Mouse (Mus musculus) CH12.LX (cell line): ENCODE measurements around the gene Usp5. TPM values are rescaled to one million over a fixed set of nuclear protein-coding genes. Genes with fewer than 3 reads are reported as not detected.
A peak's percentile ranks its signal among the peaks of the same experiment; 100 is the strongest.
"Not testable (repeated sequence)": the region's sequence is repeated elsewhere in the genome, so short reads cannot be mapped to it uniquely, and the experiment has no call there.

ENCODE experiments used
- DNase-seq: peaks from one replicate; pipeline ENCODE4 v3.0.0-alpha.2; 2013; ENCODE audit errors: extremely low read depth
- H3K27ac ChIP-seq: 2 replicates; pipeline ENCODE4 v1.5.1; 2012; ENCODE audit warnings: low read depth, mild to moderate bottlenecking, control low read depth, moderate library complexity; ENCODE audit not compliant: insufficient read depth
- H3K27me3 ChIP-seq: replicated peaks from 2 replicates; pipeline ENCODE3; 2012; ENCODE audit warnings: inconsistent platforms
- H3K36me3 ChIP-seq, 2 experiments: replicated peaks in 1 of 2; 2 replicates each; pipeline versions ENCODE3 to v1.6.1; 2012; ENCODE audit warnings: inconsistent platforms in 1 of 2, low read length in 1 of 2, mild to moderate bottlenecking in 1 of 2, mixed read lengths in 1 of 2, moderate library complexity in 1 of 2; ENCODE audit not compliant: control insufficient read depth in 1 of 2, insufficient read depth in 1 of 2
- H3K4me1 ChIP-seq, 2 experiments: 2 replicates each; pipeline ENCODE4 v1.6.1; 2012; ENCODE audit warnings: inconsistent platforms in 1 of 2, moderate library complexity in 1 of 2; ENCODE audit not compliant: insufficient read depth in 2 of 2, control insufficient read depth in 1 of 2
- H3K4me2 ChIP-seq: 2 replicates; pipeline ENCODE4 v1.6.1; 2012; ENCODE audit warnings: low read depth, mild to moderate bottlenecking, control low read depth; ENCODE audit not compliant: poor library complexity, insufficient read depth, severe bottlenecking
- H3K4me3 ChIP-seq, 3 experiments: fragments of 150-350 bp in 1 of 3; sonication (generic) in 1 of 3; replicated peaks in 1 of 3; 2 replicates each; pipeline versions ENCODE3 to v1.5.1; 2011 to 2012; ENCODE audit warnings: low read depth in 2 of 3, low read length in 2 of 3, mild to moderate bottlenecking in 2 of 3, moderate library complexity in 2 of 3, control low read depth in 1 of 3, improper control_type of control experiment in 1 of 3, inconsistent platforms in 1 of 3, mixed read lengths in 1 of 3; ENCODE audit not compliant: poor library complexity in 1 of 3
- H3K79me2 ChIP-seq: replicated peaks from 2 replicates; pipeline ENCODE4 v1.6.1; 2012; ENCODE audit warnings: mild to moderate bottlenecking, moderate library complexity; ENCODE audit not compliant: control insufficient read depth, poor library complexity, insufficient read depth, severe bottlenecking; ENCODE audit errors: extremely low read depth
- H3K9ac ChIP-seq: 2 replicates; pipeline ENCODE4 v1.6.1; 2012; ENCODE audit warnings: low read depth, mild to moderate bottlenecking, control low read depth, moderate library complexity; ENCODE audit not compliant: insufficient read depth
- H3K9me3 ChIP-seq: replicated peaks from 2 replicates; pipeline ENCODE3; 2012; ENCODE audit warnings: low read length, inconsistent platforms, mixed read lengths
- BHLHE40 ChIP-seq: IDR thresholded peaks from 2 replicates; pipeline ENCODE4 v1.6.1; 2011; ENCODE audit warnings: mild to moderate bottlenecking, low read depth, low read length, improper control_type of control experiment
- CHD1 ChIP-seq: IDR thresholded peaks from 2 replicates; pipeline ENCODE4 v1.6.1; 2012; ENCODE audit warnings: low read depth, low read length, improper control_type of control experiment, inconsistent platforms
- CTCF ChIP-seq, 2 experiments: IDR thresholded peaks in 1 of 2; conservative IDR thresholded peaks in 1 of 2; 2 replicates each; pipeline ENCODE4 v1.5.1; 2011 to 2012; ENCODE audit warnings: low read depth in 2 of 2, low read length in 2 of 2, improper control_type of control experiment in 1 of 2, inconsistent platforms in 1 of 2, mild to moderate bottlenecking in 1 of 2, moderate library complexity in 1 of 2
- E2F4 ChIP-seq: IDR thresholded peaks from 2 replicates; pipeline ENCODE4 v1.6.1; 2011; ENCODE audit warnings: low read depth, low read length, improper control_type of control experiment; ENCODE audit not compliant: insufficient replicate concordance
- ELF1 ChIP-seq: IDR thresholded peaks from 2 replicates; pipeline ENCODE4 v1.6.1; 2014; ENCODE audit warnings: low read depth, mild to moderate bottlenecking, inconsistent platforms, low read length, improper control_type of control experiment
- EP300 ChIP-seq: IDR thresholded peaks from 2 replicates; pipeline ENCODE4 v1.6.1; 2011; ENCODE audit warnings: low read length, improper control_type of control experiment
- GABPA ChIP-seq: IDR thresholded peaks from 2 replicates; pipeline ENCODE4 v1.6.1; 2012; ENCODE audit warnings: low read depth, low read length, improper control_type of control experiment, inconsistent platforms; ENCODE audit not compliant: insufficient replicate concordance
- IRF4 ChIP-seq: IDR thresholded peaks from 2 replicates; pipeline ENCODE4 v1.6.1; 2014; ENCODE audit warnings: low read depth, mild to moderate bottlenecking, inconsistent platforms, low read length, improper control_type of control experiment
- JUN ChIP-seq: IDR thresholded peaks from 2 replicates; pipeline ENCODE4 v1.6.1; 2011; ENCODE audit warnings: low read depth, mild to moderate bottlenecking, low read length, improper control_type of control experiment, moderate library complexity; ENCODE audit not compliant: insufficient read depth
- KAT2A ChIP-seq: IDR thresholded peaks from 2 replicates; pipeline ENCODE4 v1.6.1; 2012; ENCODE audit warnings: low read length, improper control_type of control experiment, inconsistent platforms; ENCODE audit not compliant: insufficient replicate concordance
- MAFK ChIP-seq: IDR thresholded peaks from 2 replicates; pipeline ENCODE4 v1.6.1; 2011; ENCODE audit warnings: low read length, improper control_type of control experiment; ENCODE audit not compliant: insufficient replicate concordance
- MAX ChIP-seq: IDR thresholded peaks from 2 replicates; pipeline ENCODE4 v1.6.1; 2011; ENCODE audit warnings: low read length, improper control_type of control experiment
- MAZ ChIP-seq: IDR thresholded peaks from 2 replicates; pipeline ENCODE4 v1.6.1; 2012; ENCODE audit warnings: low read depth, mild to moderate bottlenecking, inconsistent platforms, low read length, improper control_type of control experiment, moderate library complexity
- PAX5 ChIP-seq: IDR thresholded peaks from 2 replicates; pipeline ENCODE4 v1.6.1; 2012; ENCODE audit warnings: low read length, inconsistent platforms, mixed read lengths
- POLR2A ChIP-seq: IDR thresholded peaks from 2 replicates; pipeline ENCODE4 v1.6.1; 2011; ENCODE audit warnings: low read depth, mild to moderate bottlenecking, improper control_type of control experiment, low read length
- TBP ChIP-seq: conservative IDR thresholded peaks from 2 replicates; pipeline ENCODE4 v1.6.1; 2011; ENCODE audit warnings: low read depth, low read length, improper control_type of control experiment
- ZKSCAN1 ChIP-seq: IDR thresholded peaks from 2 replicates; pipeline ENCODE4 v1.6.1; 2012; ENCODE audit warnings: low read depth, inconsistent platforms, low read length, improper control_type of control experiment, borderline replicate concordance
- ZNF384 ChIP-seq: IDR thresholded peaks from 2 replicates; pipeline ENCODE4 v1.6.1; 2012; ENCODE audit warnings: low read depth, low read length, improper control_type of control experiment, inconsistent platforms
- dilution Hi-C: fragments of 300-500 bp; cut with MboI; formaldehyde crosslinking; loops from 2 replicates; pipeline ENCODE4 v1.14.3; 2020; ENCODE audit warnings: low sequenced_read_pairs; ENCODE audit not compliant: extremely low pct_unique_long_range_greater_than_20kb, extremely low pct_ligation_motif_present
- in situ Hi-C: fragments of 300-500 bp; cut with MboI; formaldehyde crosslinking; loops from 3 replicates; pipeline ENCODE4 v1.14.3; 2019; ENCODE audit warnings: low sequenced_read_pairs, low pct_ligation_motif_present, low pct_unique_long_range_greater_than_20kb, mixed read lengths
- polyA plus RNA-seq: library from polyadenylated mRNA; unstranded; fragments of >175 nt; gene quantifications from 2 replicates; pipeline ENCODE4 v1.2.1, GENCODE M21; 2012; ENCODE audit warnings: low read depth; ENCODE audit not compliant: insufficient read length
- total RNA-seq, 2 experiments: library from RNA; depleted of rRNA; stranded (reverse); fragments of 300-350 nt in 1 of 2; fragments of >200 nt in 1 of 2; gene quantifications; 2 replicates each; pipeline ENCODE4 v1.2.3; 2012 to 2014

Gene Usp5
- total and polyA plus RNA-seq, 3 experiments, result 79.8 to 107 (median 103) TPM

- TF ChIP-seq MAFK (no peak), E2F4 (no peak)
Observed at GRCm38 (mm10) chr6:124836411-124836810, 7.1 kb upstream of the Usp5 start (continued).

DNA sequence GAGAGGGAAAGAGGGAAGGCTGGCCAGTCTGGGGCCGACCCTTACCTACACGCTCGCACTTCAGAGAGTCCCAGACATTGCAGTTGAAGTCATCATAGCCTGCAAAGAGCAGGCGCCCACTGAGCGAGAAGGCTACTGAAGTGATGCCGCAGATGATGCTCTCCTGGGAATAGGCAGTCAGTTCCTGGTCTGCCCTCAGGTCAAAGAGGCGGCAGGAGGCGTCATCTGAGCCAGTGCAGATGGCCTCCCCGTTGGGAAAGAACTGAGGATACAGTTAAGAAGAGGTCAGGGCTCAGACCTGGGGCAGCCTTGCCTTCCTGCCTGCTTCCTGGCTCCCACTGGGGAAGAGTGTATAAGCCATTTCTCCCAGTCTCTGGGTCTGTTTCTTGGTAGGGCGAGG, 6.2 kb upstream of the Usp5 start:
- Histone ChIP-seq H3K4me2 (no peak overlapping the region), H3K9me3 (no peaks in the 10 kb centered on the region), H3K4me1 (peaks cover 11 to 75% of the 10 kb centered on the region in 2 experiments), H3K9ac (no peak overlapping the region), H3K27ac (no peak overlapping the region), H3K36me3 (peaks cover 33 to 70% of the 10 kb centered on the region in 2 experiments), H3K27me3 (no peaks in the 10 kb centered on the region), H3K79me2 (peaks cover 4% of the 10 kb centered on the region), H3K4me3 (no peak overlapping the region)
- dilution Hi-C loops (no loop called here), in situ Hi-C loops (no loop called here)
- no peak for DNase-seq
- TF ChIP-seq MAX, result no peak
- TF ChIP-seq POLR2A, result 0 out of 2 replicates have a peak, but pooled peaks have one; percentile 13

- Histone ChIP-seq H3K36me3 (peaks cover 33 to 70% of the 10 kb centered on the region in 2 experiments), H3K4me1 (peaks cover 3 to 66% of the 10 kb centered on the region in 2 experiments), H3K79me2 (peaks cover 8% of the 10 kb centered on the region), H3K9me3 (no peaks in the 10 kb centered on the region), H3K27me3 (no peaks in the 10 kb centered on the region), H3K27ac (no peak overlapping the region), H3K4me2 (no peak overlapping the region), H3K9ac (no peak overlapping the region), H3K4me3 (no peak overlapping the region)
- DNase-seq, result no peak
- TF ChIP-seq CHD1, result no peak
- no peak for TF ChIP-seq EP300
- TF ChIP-seq POLR2A, result 0 out of 2 replicates have a peak, but pooled peaks have one; percentile 2
- dilution Hi-C loops (no loop called here), in situ Hi-C loops (no loop called here)
Observed at GRCm38 (mm10) chr6:124834512-124835081, 5.3 kb upstream of the Usp5 start.

DNA sequence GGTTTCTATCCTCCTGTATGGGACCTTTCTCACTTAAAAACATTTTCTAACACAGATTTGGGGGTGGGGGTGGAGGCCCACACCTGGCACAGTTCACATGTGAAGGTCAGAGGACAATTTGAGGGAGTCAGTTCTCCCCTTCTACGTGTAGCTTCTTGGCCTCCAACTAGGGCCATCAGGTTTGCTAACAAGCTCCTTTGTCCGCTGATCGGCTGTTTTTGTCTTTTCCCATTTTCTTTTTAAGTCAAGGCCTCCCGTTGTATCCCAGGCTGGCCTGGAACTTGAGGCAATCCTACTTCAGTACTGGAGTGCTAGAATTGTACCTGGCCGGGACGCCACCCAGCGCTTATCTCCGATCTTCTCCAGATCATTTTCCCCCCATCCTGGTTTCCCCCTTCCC, 2.4 kb upstream of the Usp5 start:
- H3K4me2 ChIP-seq, result no peak overlapping the region
- TF ChIP-seq ELF1 (no peak), JUN (no peak), IRF4 (no peak), POLR2A (no peak), MAFK (no peak), MAX (no peak), ZKSCAN1 (no peak), KAT2A (no peak), TBP (no peak), PAX5 (no peak), BHLHE40 (no peak), CTCF (conservative IDR thresholded peaks at IDR 0.05 in 1 of 2, IDR thresholded peaks at IDR 0.05 in 1 of 2; ENCODE audit: low read depth in 2 of 2, low read length in 2 of 2) (no peak), ZNF384 (no peak), MAZ (no peak), GABPA (no peak)
- DNase-seq, result no peak
- H3K36me3 ChIP-seq, result peaks cover 36 to 65% of the 10 kb centered on the region in 2 experiments
- dilution Hi-C loops (no loop called here), in situ Hi-C loops (no loop called here)
- H3K9ac ChIP-seq, result no peak overlapping the region
- no peak overlapping the region for H3K27ac ChIP-seq
- H3K79me2 ChIP-seq, result peaks cover 25% of the 10 kb centered on the region
- no peaks in the 10 kb centered on the region for H3K27me3 ChIP-seq
- peaks cover 3 to 58% of the 10 kb centered on the region in 2 experiments for H3K4me1 ChIP-seq
- H3K4me3 ChIP-seq, result no peak overlapping the region
- H3K9me3 ChIP-seq, result no peaks in the 10 kb centered on the region

DNA sequence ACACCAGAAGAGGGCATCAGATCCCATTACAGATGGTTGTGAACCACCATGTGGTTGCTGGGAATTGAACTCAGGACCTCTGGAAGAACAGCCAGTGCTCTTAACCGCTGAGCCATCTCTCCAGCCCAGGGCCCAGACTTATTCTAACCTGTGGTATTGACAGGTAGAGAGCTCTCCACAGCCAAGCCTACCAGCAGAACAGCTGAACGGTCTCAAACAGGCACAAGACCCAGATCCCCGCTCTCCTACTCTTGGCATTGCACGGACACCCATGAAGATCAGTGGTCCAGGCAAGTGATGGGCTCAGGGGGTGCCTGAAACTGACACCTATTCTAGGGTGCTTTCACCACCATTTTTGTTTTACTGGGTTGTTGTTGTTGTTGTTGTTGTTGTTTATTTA, 1.9 kb upstream of the Usp5 start:
- H3K9me3 ChIP-seq, dilution Hi-C loops, in situ Hi-C loops, H3K9ac ChIP-seq, H3K27me3 ChIP-seq, H3K4me2 ChIP-seq, H3K27ac ChIP-seq, DNase-seq: not testable (repeated sequence)
- Histone ChIP-seq H3K36me3 (peaks cover 38 to 65% of the 10 kb centered on the region in 2 experiments), H3K79me2 (peaks cover 30% of the 10 kb centered on the region), H3K4me1 (peaks cover 3 to 58% of the 10 kb centered on the region in 2 experiments), H3K4me3 (peak overlapping the region in 1 of 3 experiments; percentile 19)
